Mouse (Mus musculus) common myeloid progenitor, adult 5-6 weeks (primary cell): ENCODE data around the gene Chchd6. TPM values are rescaled to one million over a fixed set of nuclear protein-coding genes. Genes with fewer than 3 reads are reported as not detected.

Source experiments
- ATAC-seq: replicated peaks from 2 replicates; pipeline ENCODE4 v1.8.0; 2016; ENCODE audit warnings: low read depth, mild to moderate bottlenecking, moderate TSS enrichment, inconsistent platforms; ENCODE audit not compliant: poor library complexity, severe bottlenecking
- total RNA-seq: library from RNA; stranded (forward); fragments of 200-1000, 187-1606 nt; gene quantifications from 2 replicates; pipeline ENCODE4 v1.2.3, GENCODE M21; 2017

Gene Chchd6
- total RNA-seq, 1 experiment from 2014 or later: 16.5 TPM

DNA sequence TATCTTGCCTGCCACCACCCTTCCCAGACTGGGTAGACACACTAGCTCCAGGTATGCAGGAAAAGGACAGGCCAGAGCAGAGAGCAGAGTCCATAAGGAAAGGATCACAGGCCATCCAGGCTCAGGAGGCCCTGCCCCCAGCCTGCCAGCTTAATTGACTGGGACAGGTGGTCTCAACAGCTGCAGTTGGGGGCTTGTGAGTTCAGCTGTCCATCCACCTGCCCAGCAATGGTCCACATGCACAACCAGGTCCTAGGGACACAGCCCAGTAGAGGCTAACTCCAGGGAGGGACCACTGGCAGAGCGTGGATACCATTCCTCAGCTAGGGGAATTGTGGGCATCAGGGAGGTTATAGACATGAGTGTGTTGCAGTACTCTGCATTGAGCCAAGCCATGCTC lies 249.6 kb downstream of the Chchd6 start:
- ATAC-seq: no peak

DNA sequence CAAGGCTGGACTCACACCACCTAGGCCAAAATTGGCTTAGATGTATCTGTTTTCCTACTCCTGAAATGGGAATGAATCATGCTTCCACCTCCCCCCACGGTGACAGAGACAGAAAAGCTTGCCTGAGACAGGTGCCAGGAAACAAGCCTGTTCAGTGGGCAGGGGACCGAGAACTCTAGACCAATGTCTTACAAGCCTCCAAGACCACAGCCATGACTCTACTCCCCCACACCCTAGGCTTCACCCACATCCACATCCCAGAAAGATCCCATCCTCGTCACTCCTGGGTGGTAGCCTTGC lies 250.0 kb downstream of the Chchd6 start:
- ATAC-seq: no peak

DNA sequence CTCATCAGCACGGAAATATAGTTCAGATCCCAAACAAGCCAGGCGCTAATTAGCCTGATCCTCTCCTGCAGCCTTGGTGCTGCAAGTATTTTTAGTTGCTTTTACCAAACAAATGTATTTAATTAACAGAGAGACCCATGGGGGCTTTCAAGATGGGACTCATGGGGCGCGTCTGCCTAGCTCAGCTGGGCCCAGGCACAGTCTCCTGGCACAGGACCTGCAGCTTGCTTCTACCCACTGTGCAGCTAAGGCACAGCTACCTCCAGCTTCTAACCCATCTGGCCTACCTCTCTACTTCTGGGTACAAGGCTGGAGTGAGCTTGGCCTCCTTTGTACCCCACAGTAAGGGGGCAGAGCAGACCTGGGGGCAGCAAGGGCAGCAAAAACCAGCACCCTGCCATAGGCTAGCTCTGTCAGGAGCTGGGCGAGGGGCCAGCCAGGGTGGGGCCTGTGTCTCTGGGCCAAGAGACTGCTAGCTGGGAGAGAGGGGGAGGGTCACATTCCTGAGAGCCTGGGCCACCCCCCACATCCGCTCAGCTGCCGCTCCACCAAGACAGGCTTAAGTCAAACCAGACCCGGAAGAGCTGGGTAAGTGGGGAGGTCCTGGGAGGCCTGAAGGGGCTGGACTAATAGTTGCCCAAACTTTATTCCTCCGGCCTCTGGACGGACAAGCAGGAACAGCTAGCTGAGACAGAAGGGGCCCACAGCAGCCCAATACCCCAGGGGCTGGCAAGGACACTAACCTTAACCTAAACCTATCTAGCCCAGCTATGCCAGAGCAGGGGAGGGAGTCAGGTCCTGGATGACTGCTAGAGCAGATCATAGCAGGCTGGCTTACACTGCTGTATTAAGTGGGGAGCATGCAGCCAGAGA lies 250.6 kb downstream of the Chchd6 start:
- peak; percentile 64 for ATAC-seq

DNA sequence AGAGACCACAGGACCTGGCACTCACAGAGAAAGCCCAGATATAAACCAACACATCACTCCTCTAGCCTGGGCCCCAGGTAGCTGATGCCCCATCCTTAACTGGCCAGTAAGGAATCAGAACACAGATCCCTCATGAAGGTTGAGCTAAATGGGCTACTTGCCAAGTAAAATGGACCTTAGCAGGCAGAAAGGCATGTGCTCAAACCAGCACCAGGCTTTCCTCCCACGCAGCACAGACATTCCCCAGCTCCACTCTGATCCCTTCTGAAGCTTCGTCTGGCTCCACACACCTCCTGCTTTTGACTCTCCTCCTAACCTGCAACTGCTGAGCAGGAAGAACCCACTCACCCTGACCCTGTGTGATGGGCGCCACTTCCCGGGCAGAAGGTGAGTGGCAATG lies 253.5 kb downstream of the Chchd6 start:
- ATAC-seq: no peak

DNA sequence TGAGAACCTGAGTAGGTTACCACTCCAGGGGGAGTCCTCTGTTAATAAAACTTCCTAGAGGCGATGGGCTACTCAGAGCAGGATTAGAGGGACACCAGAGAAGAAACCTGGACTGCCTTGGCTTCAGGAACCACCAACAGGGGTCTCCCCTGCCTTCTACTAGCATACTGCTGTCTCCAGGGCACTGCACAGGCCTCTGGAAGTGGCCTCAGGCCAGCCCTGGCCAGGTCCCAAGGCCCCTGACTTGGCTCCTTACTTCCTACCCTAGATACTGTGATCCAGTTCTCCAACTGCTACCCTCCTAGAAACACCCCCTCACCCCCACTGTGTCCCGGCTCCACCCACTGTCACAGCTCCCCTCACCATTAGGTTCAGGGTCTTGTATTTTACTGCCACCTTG lies 256.0 kb downstream of the Chchd6 start:
- ATAC-seq: no peak

DNA sequence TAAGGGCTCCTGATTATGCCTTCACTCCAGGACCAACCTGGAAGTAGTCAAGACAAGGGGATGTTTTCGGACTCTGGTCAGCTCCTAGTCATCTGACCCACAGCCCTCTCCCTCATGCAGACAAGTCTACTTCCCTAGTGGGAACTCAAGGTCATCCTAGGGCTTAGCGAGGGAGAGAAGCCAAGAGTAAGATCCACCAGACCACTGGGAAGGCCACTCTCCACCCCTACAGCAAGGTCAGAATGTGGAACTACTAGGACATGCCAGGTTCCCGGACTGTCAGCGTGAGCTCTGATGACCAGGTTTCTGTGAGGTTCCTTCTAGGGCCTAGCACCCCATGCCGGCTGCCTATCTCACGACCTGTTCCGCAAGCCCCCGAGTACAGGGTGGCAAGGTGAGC lies 256.7 kb downstream of the Chchd6 start:
- no peak for ATAC-seq

DNA sequence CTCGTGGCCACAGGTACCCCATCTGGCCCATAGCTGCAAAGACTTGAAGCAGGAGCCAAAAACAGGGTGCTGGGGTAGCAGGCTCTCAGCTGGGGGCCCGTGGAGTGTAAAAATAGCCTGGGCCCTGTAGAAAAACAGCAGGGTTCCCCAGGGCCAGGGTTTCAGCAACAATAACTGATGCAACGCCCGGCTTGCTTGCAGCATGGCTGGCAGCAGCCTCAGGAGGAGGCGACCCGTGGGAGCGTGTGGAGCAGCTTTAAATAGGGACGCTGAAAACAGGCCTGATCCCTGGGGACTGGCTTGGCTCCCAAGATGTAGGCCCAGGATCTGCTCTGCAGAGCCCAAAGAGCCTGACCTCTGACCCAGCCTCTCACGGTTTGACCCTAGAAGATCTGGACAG lies 257.9 kb downstream of the Chchd6 start:
- ATAC-seq: no peak

DNA sequence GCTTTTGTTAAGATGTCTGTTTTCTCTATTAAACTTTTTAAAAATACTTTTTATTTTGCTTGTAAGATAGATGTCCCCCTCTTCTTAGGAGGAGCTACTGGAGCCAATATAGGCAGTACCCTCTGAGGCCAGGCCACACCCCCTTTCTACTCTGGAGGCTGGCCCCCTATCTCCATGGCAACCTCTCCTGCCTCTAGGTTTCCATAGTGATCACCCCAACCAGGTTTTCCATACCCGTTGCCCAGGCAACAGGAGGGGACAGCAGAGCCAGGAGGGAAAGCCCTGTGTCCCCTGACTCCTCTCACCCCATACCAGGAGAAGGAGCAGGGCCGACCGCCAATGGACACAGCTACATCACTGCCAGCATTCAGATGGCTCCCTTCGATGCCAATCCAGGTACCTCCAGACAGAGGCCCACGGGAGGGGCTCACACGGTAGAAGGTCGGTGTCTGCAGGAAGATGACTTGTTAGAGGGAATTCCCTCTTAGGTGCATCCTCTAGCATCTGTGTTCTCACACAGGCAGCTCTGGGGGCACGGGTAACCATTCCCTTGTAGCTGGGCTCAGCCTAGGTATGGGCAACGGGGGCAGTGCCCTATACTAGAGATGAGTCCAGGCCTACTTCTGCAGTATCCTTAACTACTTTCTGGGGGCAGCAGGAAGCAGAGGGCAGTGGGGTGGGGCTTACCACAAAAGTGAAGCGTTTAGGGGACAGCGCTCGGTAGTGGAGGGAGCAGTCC lies 261.3 kb downstream of the Chchd6 start:
- ATAC-seq: no peak

Other genes with a start within 250 kb of the Chchd6 start
- 1.8 and 3.2 TPM in 2 replicates for gene Plxna1, start 233.0 kb downstream of the Chchd6 start, total RNA-seq
- gene Txnrd3, start 48.3 kb upstream of the Chchd6 start, total RNA-seq: 13.8 and 14.5 TPM in 2 replicates
- not detected in 2 replicates for gene Vmn1r40, start 111.9 kb upstream of the Chchd6 start, total RNA-seq
- gene Vmn1r41, start 145.1 kb upstream of the Chchd6 start, total RNA-seq: not detected in 2 replicates